Mouse (Mus musculus) heart, embryonic 14.5 days (tissue): Measurements from ENCODE around the gene Agap3. TPM values are rescaled to one million over a fixed set of nuclear protein-coding genes. Genes with fewer than 3 reads are reported as not detected.

Experiments used
- ATAC-seq: fragments of 200-750 bp; cut with Nextera tagmentation; 2 replicates; pipeline ENCODE4 v1.8.0; 2017; ENCODE audit warnings: low read depth, moderate TSS enrichment; ENCODE audit not compliant: insufficient number of reproducible peaks, insufficient read depth, low FRiP score
- H3K27ac ChIP-seq, 2 experiments: fragments of 200-500 bp in 1 of 2; fragments of 300-500 bp in 1 of 2; sonication (generic) in 1 of 2; replicated peaks in 1 of 2; 2 replicates each; pipeline ENCODE4 v1.5.1; 2012 to 2014; ENCODE audit warnings: low read depth in 2 of 2, low read length in 2 of 2, control low read depth in 1 of 2, mild to moderate bottlenecking in 1 of 2, mixed read lengths in 1 of 2; ENCODE audit not compliant: control insufficient read depth in 1 of 2, insufficient read depth in 1 of 2
- H3K27me3 ChIP-seq: fragments of 300-500 bp; sonication (generic); 2 replicates; pipeline ENCODE4 v1.6.1; 2014; ENCODE audit warnings: mild to moderate bottlenecking, low read length, control low read depth; ENCODE audit not compliant: control insufficient read depth, insufficient read depth
- H3K36me3 ChIP-seq: fragments of 300-500 bp; sonication (generic); 2 replicates; pipeline ENCODE4 v1.6.1; 2014; ENCODE audit warnings: mild to moderate bottlenecking, control low read depth, low read length, mixed read lengths; ENCODE audit not compliant: control insufficient read depth, insufficient read depth
- H3K4me1 ChIP-seq, 2 experiments: fragments of 200-500 bp in 1 of 2; fragments of 300-500 bp in 1 of 2; sonication (generic) in 1 of 2; 2 replicates each; pipeline ENCODE4 v1.6.1; 2012 to 2014; ENCODE audit warnings: low read length in 2 of 2, control low read depth in 1 of 2, mixed read lengths in 1 of 2; ENCODE audit not compliant: control insufficient read depth in 2 of 2, insufficient read depth in 2 of 2
- H3K4me2 ChIP-seq: fragments of 300-500 bp; sonication (generic); 2 replicates; pipeline ENCODE4 v1.6.1; 2014; ENCODE audit warnings: mild to moderate bottlenecking, low read length
- H3K4me3 ChIP-seq, 2 experiments: fragments of 200-500 bp in 1 of 2; fragments of 300-500 bp in 1 of 2; sonication (generic) in 1 of 2; 2 replicates each; pipeline ENCODE4 v1.5.1; 2012 to 2014; ENCODE audit warnings: low read length in 2 of 2, mild to moderate bottlenecking in 2 of 2, control low read depth in 1 of 2, low read depth in 1 of 2, moderate library complexity in 1 of 2; ENCODE audit not compliant: control insufficient read depth in 1 of 2, insufficient read depth in 1 of 2
- H3K9ac ChIP-seq: fragments of 300-500 bp; sonication (generic); 2 replicates; pipeline ENCODE4 v1.6.1; 2014; ENCODE audit warnings: mild to moderate bottlenecking, low read length
- H3K9me3 ChIP-seq: fragments of 300-500 bp; sonication (generic); 2 replicates; pipeline ENCODE4 v1.6.1; 2016; ENCODE audit warnings: low read length, control low read depth; ENCODE audit not compliant: control insufficient read depth
- WGBS: fragments of 180-500 bp; shearing (Covaris S2); extraction: QIAGEN DNeasy Blood & Tissue Kit; methylation state at CpG from one replicate; pipeline ENCODE4 v1.1.7; 2014; 5-methylcytosine and 5-hydroxymethylcytosine counted together
- polyA plus RNA-seq: library from polyadenylated mRNA; unstranded; fragments of >200 nt; fragmentation: Nextera tagmentation; extraction: Ambion mirVana; gene quantifications from 2 replicates; pipeline ENCODE4 v1.2.1, GENCODE M21; 2014

Gene Agap3
- polyA plus RNA-seq, 1 experiment from 2014 or later: 36.7 TPM

GRCm38 (mm10) chr5:24425421-24426036 lies 26.4 kb upstream of the Agap3 start:
- no peak for ATAC-seq
- peak overlapping the region; percentile 72 to 78 for H3K4me3 ChIP-seq
- no peaks in the 10 kb centered on the region for H3K9me3 ChIP-seq
- H3K4me2 ChIP-seq: peak overlapping the region; percentile 94
- peak overlapping the region; percentile 9 to 97; a peak in 3 of 4 replicates for H3K27ac ChIP-seq
- H3K27me3 ChIP-seq: no peaks in the 10 kb centered on the region
- peaks cover 36 to 49% of the 10 kb centered on the region in 2 experiments for H3K4me1 ChIP-seq
- H3K9ac ChIP-seq: peak overlapping the region; percentile 85
- H3K36me3 ChIP-seq: peaks cover 24% of the 10 kb centered on the region
- under 1% methylated on average over 26 of the region's 30 CpGs for WGBS

- Histone ChIP-seq H3K27me3 (no peaks in the 10 kb centered on the region), H3K4me2 (peak overlapping the region; percentile 94), H3K9me3 (no peaks in the 10 kb centered on the region), H3K27ac (no peak overlapping the region), H3K4me1 (peaks cover 36 to 49% of the 10 kb centered on the region in 2 experiments), H3K4me3 (peak overlapping the region; percentile 72 to 78), H3K9ac (peak overlapping the region; percentile 85), H3K36me3 (peaks cover 24% of the 10 kb centered on the region)
- no peak for ATAC-seq
- WGBS: 4% methylated on average over 10 of the region's 10 CpGs
Observed at GRCm38 (mm10) chr5:24426037-24426432, 25.9 kb upstream of the Agap3 start.

DNA sequence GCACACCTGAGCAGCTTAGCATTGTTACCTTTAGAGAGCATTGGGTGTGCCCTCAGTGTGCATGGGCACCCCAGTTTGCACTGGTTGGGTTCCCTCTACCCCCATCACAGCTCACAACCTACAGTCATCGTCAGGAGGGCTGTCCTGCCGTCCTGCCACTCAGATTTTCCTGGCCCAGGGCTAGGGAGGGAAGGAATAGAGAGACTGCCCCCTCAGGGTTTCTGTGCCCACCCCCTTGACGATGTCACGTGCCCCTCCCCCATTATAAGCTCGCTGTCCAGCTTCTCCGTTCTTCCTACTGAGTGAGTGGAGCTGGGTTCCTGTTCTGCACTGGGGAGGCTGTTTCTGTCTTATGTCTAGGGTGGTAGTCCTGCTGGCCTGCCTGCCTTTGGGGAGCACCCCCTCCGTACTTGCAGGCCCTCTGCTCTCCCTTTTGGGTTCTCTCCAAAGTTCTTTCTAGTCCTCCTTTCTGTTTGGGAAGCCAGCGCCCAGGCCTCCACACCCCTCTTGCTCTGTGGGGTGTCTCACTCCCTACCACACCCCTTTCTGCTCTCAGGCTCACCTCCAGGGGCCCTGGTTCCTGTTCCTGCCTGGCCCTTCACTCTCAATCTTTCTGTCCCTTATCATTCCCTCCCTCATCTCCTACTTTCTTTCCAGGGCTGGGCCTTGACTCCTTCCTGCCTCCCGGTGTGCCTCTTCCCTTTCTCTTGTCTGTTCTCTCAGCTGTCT lies 25.3 kb upstream of the Agap3 start:
- H3K9ac ChIP-seq: peak overlapping the region; percentile 85
- ATAC-seq: no peak
- H3K4me3 ChIP-seq: peak overlapping the region; percentile 72 to 78
- no peaks in the 10 kb centered on the region for H3K9me3 ChIP-seq
- no peak overlapping the region for H3K27ac ChIP-seq
- H3K4me1 ChIP-seq: peaks cover 36 to 49% of the 10 kb centered on the region in 2 experiments
- no peaks in the 10 kb centered on the region for H3K27me3 ChIP-seq
- H3K4me2 ChIP-seq: peak overlapping the region; percentile 94
- peaks cover 26% of the 10 kb centered on the region for H3K36me3 ChIP-seq
- 27% methylated on average over 9 of the region's 9 CpGs for WGBS

DNA sequence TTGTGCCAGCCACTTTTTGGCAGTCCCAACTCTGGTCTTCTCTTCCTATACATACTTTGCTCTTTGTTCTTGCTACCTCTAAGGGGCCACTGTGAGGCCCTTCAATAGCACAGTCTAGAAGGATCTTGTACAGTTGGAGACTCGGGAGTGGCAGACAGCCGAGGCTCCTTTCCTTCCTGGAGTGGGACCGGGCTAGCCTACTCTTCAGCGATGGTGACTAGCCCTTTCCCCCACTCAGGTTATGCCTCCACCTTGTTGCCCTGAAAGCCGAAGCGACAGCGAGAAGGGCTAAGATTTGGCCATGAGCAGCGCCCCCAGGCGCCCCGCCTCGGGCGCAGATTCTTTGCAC lies 24.7 kb upstream of the Agap3 start:
- H3K9ac ChIP-seq: no peak overlapping the region
- 34% methylated on average over 12 of the region's 12 CpGs for WGBS

GRCm38 (mm10) chr5:24427981-24428402 lies 24.0 kb upstream of the Agap3 start:
- no peaks in the 10 kb centered on the region for H3K9me3 ChIP-seq
- no peak for ATAC-seq
- H3K9ac ChIP-seq: peak overlapping the region; percentile 25; the same call in 1 of the 2 replicates
- 18% methylated on average over 15 of the region's 15 CpGs for WGBS
- H3K27ac ChIP-seq: no peak overlapping the region
- peaks cover 39% of the 10 kb centered on the region for H3K36me3 ChIP-seq
- no peaks in the 10 kb centered on the region for H3K27me3 ChIP-seq
- no peak overlapping the region for H3K4me3 ChIP-seq
- peak overlapping the region; percentile 26 for H3K4me2 ChIP-seq
- H3K4me1 ChIP-seq: peaks cover 32 to 43% of the 10 kb centered on the region in 2 experiments

More for the DNA sequence above, 24.7 kb upstream of the Agap3 start:
- H3K4me2 ChIP-seq: peak overlapping the region; percentile 94
- no peak overlapping the region for H3K27ac ChIP-seq
- H3K36me3 ChIP-seq: peaks cover 31% of the 10 kb centered on the region
- peaks cover 36 to 49% of the 10 kb centered on the region in 2 experiments for H3K4me1 ChIP-seq
- H3K27me3 ChIP-seq: no peaks in the 10 kb centered on the region
- H3K4me3 ChIP-seq: 0 out of 4 replicates have a peak overlapping the region, but pooled peaks of 1 of the 2 experiments have one; percentile 72
- no peak for ATAC-seq
- no peaks in the 10 kb centered on the region for H3K9me3 ChIP-seq

DNA sequence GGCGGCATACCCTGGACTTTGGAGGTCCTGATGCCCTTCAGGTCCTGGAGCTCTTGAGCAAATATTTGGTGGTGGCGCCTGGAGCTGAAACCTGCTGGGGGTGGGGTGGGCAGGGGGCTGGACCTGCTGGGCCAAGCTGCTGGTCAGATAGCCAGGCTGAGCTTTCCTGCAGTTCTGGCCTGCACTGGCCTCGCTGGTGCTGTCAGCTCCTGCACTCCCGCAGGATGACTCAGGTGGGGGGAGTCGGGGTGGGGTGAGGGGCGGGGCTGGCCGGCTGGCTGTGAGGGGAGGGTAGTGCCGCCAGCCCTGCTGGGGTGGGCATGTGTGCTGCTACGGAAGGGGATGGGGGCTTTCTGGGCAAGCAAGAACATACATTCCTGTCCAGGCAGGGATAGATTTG lies 23.4 kb upstream of the Agap3 start:
- Histone ChIP-seq H3K4me3 (no peak overlapping the region), H3K36me3 (peaks cover 45% of the 10 kb centered on the region), H3K4me2 (no peak overlapping the region), H3K4me1 (peaks cover 31 to 43% of the 10 kb centered on the region in 2 experiments), H3K9ac (peak overlapping the region; percentile 25; the same call in 1 of the 2 replicates), H3K27me3 (no peaks in the 10 kb centered on the region), H3K9me3 (no peaks in the 10 kb centered on the region), H3K27ac (no peak overlapping the region)
- WGBS: 27% methylated on average over 9 of the region's 9 CpGs
- no peak for ATAC-seq

DNA sequence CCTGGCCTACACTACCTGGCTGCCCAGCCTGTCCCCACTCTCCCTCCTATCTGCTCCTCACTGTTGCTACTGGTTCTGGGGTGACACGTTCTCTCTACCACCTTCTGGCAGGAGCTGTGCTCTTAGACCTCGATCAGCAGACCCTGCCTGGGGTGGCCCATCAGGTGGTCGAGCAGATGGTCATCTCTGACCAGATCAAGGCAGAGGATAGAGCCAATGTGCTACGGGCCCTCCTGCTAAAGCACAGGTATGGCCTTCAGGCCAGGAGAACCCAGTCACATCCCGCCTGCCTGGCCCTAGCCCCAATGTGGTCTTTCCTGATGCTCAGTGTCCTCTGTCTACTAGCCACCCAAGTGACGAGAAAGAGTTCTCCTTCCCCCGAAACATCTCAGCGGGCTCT lies 18.0 kb upstream of the Agap3 start:
- Histone ChIP-seq H3K4me3 (no peak overlapping the region), H3K36me3 (peaks cover 99% of the 10 kb centered on the region), H3K9ac (no peak overlapping the region), H3K9me3 (no peaks in the 10 kb centered on the region), H3K27me3 (no peaks in the 10 kb centered on the region), H3K4me2 (no peak overlapping the region), H3K27ac (peak overlapping the region in 1 of 2 experiments; percentile 33; a peak in 1 of 4 replicates), H3K4me1 (peaks cover 0 to 5% of the 10 kb centered on the region in 2 experiments; a peak in 2 of 4 replicates)
- no peak for ATAC-seq
- WGBS: 81% methylated on average over 8 of the region's 8 CpGs
